Mouse (Mus musculus) liver, adult 2 months (tissue): ENCODE measurements around the gene Gm17545. TPM values are rescaled to one million over a fixed set of nuclear protein-coding genes. Genes with fewer than 3 reads are reported as not detected.
"Not testable (repeated sequence)": the region's sequence is repeated elsewhere in the genome, so short reads cannot be mapped to it uniquely, and the experiment has no call there.

Experiments used
- DNase-seq: peaks from one replicate; pipeline ENCODE4 v3.0.0-alpha.2; 2011; ENCODE audit warnings: low read depth, low spot score; ENCODE audit errors: extremely low read depth
- H3K27ac ChIP-seq: fragments of 200-500 bp; replicated peaks from 2 replicates; pipeline ENCODE4 v1.5.1; 2012; ENCODE audit warnings: low read depth, mild to moderate bottlenecking, control low read depth, inconsistent platforms, low read length; ENCODE audit not compliant: insufficient read depth
- H3K27me3 ChIP-seq: fragments of 200-500 bp; 2 replicates; pipeline ENCODE4 v1.6.1; 2012; ENCODE audit warnings: mild to moderate bottlenecking, moderate library complexity, low read length, inconsistent platforms; ENCODE audit not compliant: control insufficient read depth, insufficient read depth
- H3K36me3 ChIP-seq: fragments of 200-500 bp; 2 replicates; pipeline ENCODE4 v1.6.1; 2012; ENCODE audit warnings: low read length, inconsistent platforms; ENCODE audit not compliant: control insufficient read depth, insufficient read depth
- H3K4me1 ChIP-seq: fragments of 200-500 bp; 2 replicates; pipeline ENCODE4 v1.6.1; 2011; ENCODE audit warnings: low read length; ENCODE audit not compliant: control insufficient read depth, insufficient read depth
- H3K4me3 ChIP-seq: fragments of 200-500 bp; 2 replicates; pipeline ENCODE4 v1.5.1; 2011; ENCODE audit warnings: low read depth, mild to moderate bottlenecking, control low read depth, low read length, moderate library complexity; ENCODE audit not compliant: insufficient read depth
- H3K79me2 ChIP-seq: fragments of 200-500 bp; 2 replicates; pipeline ENCODE4 v1.6.1; 2012; ENCODE audit warnings: inconsistent platforms, mild to moderate bottlenecking, low read length, moderate library complexity; ENCODE audit not compliant: control insufficient read depth, insufficient read depth
- H3K9ac ChIP-seq: fragments of 200-500 bp; 2 replicates; pipeline ENCODE4 v1.6.1; 2012; ENCODE audit warnings: low read depth, mild to moderate bottlenecking, control low read depth, inconsistent platforms, low read length
- CTCF ChIP-seq: fragments of 200-500 bp; IDR thresholded peaks from 2 replicates; pipeline ENCODE4 v1.5.1; 2011; ENCODE audit warnings: low read depth, low read length, control low read depth
- POLR2A ChIP-seq: fragments of 200-500 bp; IDR thresholded peaks from 2 replicates; pipeline ENCODE4 v1.6.1; 2011; ENCODE audit warnings: low read length, control low read depth; ENCODE audit not compliant: insufficient read depth; ENCODE audit errors: extremely low read depth
- WGBS: fragments of 180-500 bp; shearing (Covaris S2); methylation state at CpG from one replicate; pipeline ENCODE4 v1.1.7; 2018; 5-methylcytosine and 5-hydroxymethylcytosine counted together
- polyA plus RNA-seq: library from polyadenylated mRNA; depleted of rRNA; stranded (reverse); fragments of >200 nt; gene quantifications from 2 replicates; pipeline ENCODE4 v1.2.3, GENCODE M21; 2012; rRNA removed
- total RNA-seq: library from RNA; depleted of rRNA; stranded (reverse); fragments of >200 nt; gene quantifications from 2 replicates; pipeline ENCODE4 v1.2.3, GENCODE M21; 2014; rRNA removed

Gm17545 gene
- not detected in 2 replicates for total RNA-seq
- polyA plus RNA-seq, result not detected in 2 replicates

DNA sequence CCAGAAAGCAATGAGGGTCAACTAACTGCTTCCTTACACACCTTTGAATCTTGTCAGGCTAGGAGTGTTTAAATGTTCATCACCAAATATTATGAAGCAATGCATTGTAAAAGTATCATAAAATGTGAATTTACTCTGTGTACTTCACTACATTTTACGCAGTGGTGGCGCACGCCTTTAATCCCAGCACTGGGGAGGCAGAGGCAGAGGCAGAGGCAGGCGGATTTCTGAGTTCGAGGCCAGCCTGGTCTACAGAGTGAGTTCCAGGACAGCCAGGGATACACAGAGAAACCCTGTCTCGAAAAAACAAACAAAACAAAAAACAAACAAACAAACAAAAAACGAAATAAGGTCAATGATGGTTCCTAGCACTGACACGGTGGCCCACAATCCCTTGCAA lies at the start of gene Gm17545:
Gene Gm17545, plus strand, starts transcription at position 301 of the 400 bp plus-strand sequence.
- not testable (repeated sequence) for H3K9ac ChIP-seq, DNase-seq, H3K27me3 ChIP-seq, H3K4me1 ChIP-seq, H3K79me2 ChIP-seq, H3K4me3 ChIP-seq, H3K27ac ChIP-seq
- H3K36me3 ChIP-seq, result peaks cover 45% of the 10 kb centered on the region
- 90% methylated on average over 8 of the region's 8 CpGs for WGBS

DNA sequence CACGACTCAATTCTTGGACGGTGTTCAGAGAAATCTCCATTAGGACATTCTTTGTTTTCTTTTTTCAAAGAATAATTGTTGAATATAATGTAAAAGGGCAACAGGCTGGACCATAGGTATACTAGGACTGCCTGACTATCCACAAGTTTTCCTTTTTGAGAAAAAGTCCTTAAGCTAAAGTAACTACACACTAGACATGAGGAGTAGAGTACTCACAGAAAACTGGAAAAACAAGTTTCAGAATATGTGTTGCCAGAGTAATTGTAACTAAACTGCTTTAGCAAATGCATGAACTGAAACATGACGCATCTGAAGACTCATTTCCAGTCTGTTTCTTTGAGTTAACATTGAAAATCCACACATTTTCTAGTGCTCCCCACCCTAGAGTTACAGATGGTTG lies 48.7 kb upstream of the Gm17545 start:
- Histone ChIP-seq H3K4me3 (no peak overlapping the region), H3K36me3 (no peaks in the 10 kb centered on the region), H3K79me2 (no peaks in the 10 kb centered on the region), H3K4me1 (no peaks in the 10 kb centered on the region), H3K27me3 (no peaks in the 10 kb centered on the region), H3K27ac (no peak overlapping the region), H3K9ac (no peak overlapping the region)
- 86% methylated on average over 3 of the region's 3 CpGs for WGBS
- no peak for DNase-seq
- no peak for TF ChIP-seq POLR2A
- TF ChIP-seq CTCF, result no peak

DNA sequence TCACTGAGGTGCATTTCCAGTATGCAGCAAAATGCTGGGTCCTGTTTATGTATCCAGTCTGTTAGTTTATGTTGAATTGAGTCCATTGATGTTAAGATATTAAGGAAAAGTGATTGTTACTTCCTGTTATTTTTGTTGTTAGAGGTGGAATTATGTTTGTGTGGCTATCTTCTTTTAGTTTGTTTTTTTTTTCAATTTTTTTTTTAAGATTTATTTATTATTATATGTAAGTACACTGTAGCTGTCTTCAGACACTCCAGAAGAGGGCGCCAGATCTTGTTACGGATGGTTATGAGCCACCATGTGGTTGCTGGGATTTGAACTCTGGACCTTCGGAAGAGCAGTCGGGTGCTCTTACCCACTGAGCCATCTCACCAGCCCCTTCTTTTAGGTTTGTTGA lies 46.5 kb upstream of the Gm17545 start:
- not testable (repeated sequence) for H3K27me3 ChIP-seq, DNase-seq, H3K27ac ChIP-seq, H3K4me3 ChIP-seq, H3K9ac ChIP-seq, H3K4me1 ChIP-seq, H3K36me3 ChIP-seq, H3K79me2 ChIP-seq
- 84% methylated on average over 4 of the region's 4 CpGs for WGBS

DNA sequence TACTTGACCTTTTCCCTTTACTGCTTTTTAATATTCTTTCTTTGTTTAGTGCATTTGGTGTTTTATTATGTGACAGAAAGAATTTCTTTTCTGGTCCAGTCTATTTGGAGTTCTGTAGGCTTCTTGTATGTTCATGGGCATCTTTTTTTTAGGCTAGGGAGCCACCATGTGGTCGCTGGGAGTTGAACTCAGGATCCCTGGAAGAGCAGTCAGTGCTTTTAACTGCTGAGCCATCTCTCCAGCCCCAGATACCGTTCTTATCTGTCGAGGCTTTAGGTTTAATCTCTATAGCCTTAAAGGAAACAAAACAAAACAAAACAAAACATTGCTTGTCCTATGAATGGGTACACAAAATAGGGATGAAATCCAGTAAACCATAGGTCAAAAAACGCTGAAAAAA lies 45.7 kb upstream of the Gm17545 start:
- H3K36me3 ChIP-seq, H3K27me3 ChIP-seq, H3K79me2 ChIP-seq, H3K4me1 ChIP-seq, H3K27ac ChIP-seq, H3K9ac ChIP-seq, H3K4me3 ChIP-seq: not testable (repeated sequence)
- DNase-seq, result peak; percentile 48
- 19% methylated on average over 4 of the region's 4 CpGs for WGBS

DNA sequence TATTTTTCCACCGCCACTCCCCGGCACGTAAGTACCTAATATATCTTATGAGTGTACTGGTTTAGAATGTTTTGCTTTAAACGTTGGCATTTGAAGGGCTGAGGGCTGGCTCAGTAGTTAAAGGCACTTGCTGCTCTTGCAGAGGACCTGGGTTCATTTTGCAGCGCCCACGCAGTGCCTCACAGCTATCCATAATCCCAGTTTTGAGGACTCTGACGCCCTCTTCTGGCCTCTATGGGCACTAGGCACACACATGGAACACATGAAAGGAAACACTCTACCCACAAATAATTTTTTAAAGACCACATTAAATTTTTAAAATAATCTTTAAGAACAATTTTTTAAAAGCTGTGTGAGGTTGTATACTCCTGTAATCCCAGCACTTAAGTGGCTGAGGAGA lies 44.6 kb upstream of the Gm17545 start:
- WGBS, result 80% methylated on average over 7 of the region's 7 CpGs

DNA sequence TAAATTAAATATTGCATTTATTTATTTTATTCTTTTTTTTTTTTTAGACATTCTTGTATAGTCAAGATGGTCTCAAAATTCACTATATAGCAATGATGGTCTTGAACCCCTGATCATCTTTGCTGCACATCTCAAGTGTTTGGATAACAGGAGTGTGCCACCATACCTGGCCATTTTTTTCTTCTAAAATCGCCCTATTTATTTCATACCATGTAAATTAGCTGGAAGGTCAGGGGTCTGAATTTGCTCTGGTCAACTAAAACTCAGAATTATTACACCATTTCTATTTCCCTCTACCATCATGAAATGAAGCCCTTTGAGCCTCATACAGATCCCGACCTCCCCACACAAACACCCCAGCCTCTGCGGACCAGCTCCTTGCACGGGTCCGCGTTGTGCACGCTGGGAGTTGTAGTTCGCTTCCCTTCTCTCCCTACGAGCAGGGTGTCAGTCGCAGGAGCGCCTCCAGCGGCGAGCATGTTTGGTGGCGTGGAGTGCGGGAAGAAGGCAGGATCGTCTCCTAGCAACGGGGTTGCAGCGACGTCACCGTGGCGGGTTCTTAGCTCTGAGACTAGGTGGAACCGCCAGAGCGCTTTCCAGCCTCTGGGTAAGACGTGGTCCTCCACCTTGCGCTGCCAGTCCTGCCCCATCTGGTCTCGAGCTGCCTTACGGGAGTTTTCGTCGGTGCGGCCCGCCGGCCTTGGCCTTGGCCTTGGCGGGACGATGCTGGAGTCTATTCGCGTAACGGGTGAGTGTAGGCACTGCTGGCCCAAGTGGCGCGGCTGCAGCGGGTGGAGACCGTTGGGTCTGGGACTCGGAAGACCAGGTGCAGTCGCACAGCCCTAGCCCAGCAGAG lies 42.9 kb upstream of the Gm17545 start, which contains the start of gene 9530077C05Rik:
Gene 9530077C05Rik, plus strand, starts transcription at position 512 of the 856 bp plus-strand sequence.
- WGBS, result 2% methylated on average over 43 of the region's 43 CpGs
- Histone ChIP-seq H3K27me3 (no peaks in the 10 kb centered on the region), H3K27ac (no peak within 1 kb of the TSS), H3K36me3 (no peaks in the 10 kb centered on the region), H3K4me1 (no peaks in the 10 kb centered on the region), H3K9ac (peak within 1 kb of the TSS; percentile 55), H3K4me3 (peak within 1 kb of the TSS; percentile 57), H3K79me2 (no peaks in the 10 kb centered on the region)
- DNase-seq, result peak; percentile 80
- TF ChIP-seq POLR2A (no peak), CTCF (peak; percentile 93)

More for the DNA sequence above, 44.6 kb upstream of the Gm17545 start:
- H3K27ac ChIP-seq, result no peak overlapping the region
- no peaks in the 10 kb centered on the region for H3K27me3 ChIP-seq
- no peaks in the 10 kb centered on the region for H3K36me3 ChIP-seq
- no peak for TF ChIP-seq POLR2A
- no peak overlapping the region for H3K9ac ChIP-seq
- H3K79me2 ChIP-seq, result no peaks in the 10 kb centered on the region
- H3K4me1 ChIP-seq, result no peaks in the 10 kb centered on the region
- no peak for DNase-seq
- H3K4me3 ChIP-seq, result no peak overlapping the region
